Mouse (Mus musculus) heart, embryonic 16.5 days (tissue): ENCODE data around the gene Pithd1. TPM values are rescaled to one million over a fixed set of nuclear protein-coding genes. Genes with fewer than 3 reads are reported as not detected.

Experiments
- ATAC-seq: fragments of 200-750 bp; cut with Nextera tagmentation; replicated peaks from 2 replicates; pipeline ENCODE4 v1.8.0; 2017; ENCODE audit warnings: moderate number of reproducible peaks; ENCODE audit not compliant: insufficient read depth, low FRiP score; ENCODE audit errors: extremely low read depth
- H3K27ac ChIP-seq: fragments of 300-500 bp; sonication (generic); 2 replicates; pipeline ENCODE4 v1.5.1; 2014; ENCODE audit warnings: mild to moderate bottlenecking, low read length, control low read depth, moderate library complexity
- H3K27me3 ChIP-seq: fragments of 300-500 bp; sonication (generic); 2 replicates; pipeline ENCODE4 v1.6.1; 2014; ENCODE audit warnings: low read length, mixed read lengths; ENCODE audit not compliant: control insufficient read depth, insufficient read depth
- H3K36me3 ChIP-seq: fragments of 300-500 bp; sonication (generic); 2 replicates; pipeline ENCODE4 v1.6.1; 2014; ENCODE audit not compliant: control insufficient read depth, insufficient read depth
- H3K4me1 ChIP-seq: fragments of 300-500 bp; sonication (generic); 2 replicates; pipeline ENCODE4 v1.6.1; 2014; ENCODE audit warnings: low read length, mixed read lengths; ENCODE audit not compliant: control insufficient read depth, insufficient read depth
- H3K4me2 ChIP-seq: fragments of 300-500 bp; sonication (generic); 2 replicates; pipeline ENCODE4 v1.6.1; 2014; ENCODE audit warnings: low read depth, mild to moderate bottlenecking, control low read depth, low read length
- H3K4me3 ChIP-seq: fragments of 300-500 bp; sonication (generic); 2 replicates; pipeline ENCODE4 v1.5.1; 2014; ENCODE audit warnings: mild to moderate bottlenecking, control low read depth, low read length
- H3K9ac ChIP-seq: fragments of 300-500 bp; sonication (generic); 2 replicates; pipeline ENCODE4 v1.6.1; 2014; ENCODE audit warnings: low read length, control low read depth
- H3K9me3 ChIP-seq: fragments of 300-500 bp; sonication (generic); replicated peaks from 2 replicates; pipeline ENCODE4 v1.6.1; 2016; ENCODE audit warnings: low read length; ENCODE audit not compliant: control insufficient read depth
- WGBS: fragments of 180-500 bp; shearing (Covaris S2); extraction: QIAGEN DNeasy Blood & Tissue Kit; methylation state at CpG from one replicate; pipeline ENCODE4 v1.1.7; 2014; 5-methylcytosine and 5-hydroxymethylcytosine counted together
- polyA plus RNA-seq: library from polyadenylated mRNA; unstranded; fragments of >200 nt; fragmentation: Nextera tagmentation; extraction: Ambion mirVana; gene quantifications from 2 replicates; pipeline ENCODE4 v1.2.1, GENCODE M21; 2015

Gene Pithd1
- polyA plus RNA-seq, 1 experiment from 2014 or later = 64.5 TPM

GRCm38 (mm10) chr4:136004107-136004675 is 17.1 kb upstream of the Pithd1 start:
- Histone ChIP-seq H3K4me3 (no peak overlapping the region), H3K9me3 (no peaks in the 10 kb centered on the region), H3K36me3 (peaks cover 49% of the 10 kb centered on the region), H3K9ac (no peak overlapping the region), H3K4me1 (no peaks in the 10 kb centered on the region), H3K27ac (no peak overlapping the region), H3K27me3 (no peaks in the 10 kb centered on the region), H3K4me2 (no peak overlapping the region)
- ATAC-seq = no peak
- WGBS = 67% methylated on average over 5 of the region's 5 CpGs

GRCm38 (mm10) chr4:135995118-135995517 is 8.1 kb upstream of the Pithd1 start:
- ATAC-seq = no peak
- Histone ChIP-seq H3K27me3 (no peaks in the 10 kb centered on the region), H3K27ac (no peak overlapping the region), H3K9ac (no peak overlapping the region), H3K4me3 (no peak overlapping the region), H3K9me3 (peaks cover 10% of the 10 kb centered on the region), H3K36me3 (no peaks in the 10 kb centered on the region), H3K4me2 (no peak overlapping the region), H3K4me1 (no peaks in the 10 kb centered on the region)
- 78% methylated on average over 4 of the region's 4 CpGs for WGBS

GRCm38 (mm10) chr4:135993941-135994340 is 6.9 kb upstream of the Pithd1 start:
- ATAC-seq = no peak
- no peaks in the 10 kb centered on the region for H3K4me1 ChIP-seq
- H3K9ac ChIP-seq = no peak overlapping the region
- H3K4me3 ChIP-seq = no peak overlapping the region
- H3K4me2 ChIP-seq = no peak overlapping the region
- H3K27ac ChIP-seq = no peak overlapping the region
- 93% methylated on average over 6 of the region's 6 CpGs for WGBS
- no peaks in the 10 kb centered on the region for H3K36me3 ChIP-seq
- H3K9me3 ChIP-seq = peaks cover 10% of the 10 kb centered on the region
- H3K27me3 ChIP-seq = no peaks in the 10 kb centered on the region

DNA sequence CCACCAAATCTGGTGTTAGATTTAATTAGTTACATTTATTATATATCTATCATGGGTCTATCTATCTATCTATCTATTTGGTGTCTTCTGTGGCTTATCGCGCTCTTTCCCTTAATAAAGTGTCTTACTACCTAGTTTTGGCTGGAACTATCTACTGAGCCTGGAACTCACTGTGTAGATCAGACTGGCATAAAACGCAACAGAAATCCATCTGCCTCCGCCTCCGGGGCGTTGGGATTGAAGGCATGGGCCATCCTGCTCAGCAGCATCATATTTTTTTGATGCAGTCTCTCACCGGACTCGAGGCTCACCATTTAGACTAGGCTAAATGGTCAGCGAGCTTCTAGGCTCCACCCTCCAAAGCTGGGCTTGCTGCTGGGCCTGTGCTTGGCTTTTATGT is 650 bp upstream of the Pithd1 start:
- peaks cover 11% of the 10 kb centered on the region for H3K4me1 ChIP-seq
- H3K4me3 ChIP-seq = peak overlapping the region; percentile 97
- peak overlapping the region; percentile 96 for H3K4me2 ChIP-seq
- H3K27ac ChIP-seq = peak overlapping the region; percentile 83
- H3K36me3 ChIP-seq = peaks cover 8% of the 10 kb centered on the region
- no peaks in the 10 kb centered on the region for H3K27me3 ChIP-seq
- no peak for ATAC-seq
- WGBS = 71% methylated on average over 9 of the region's 9 CpGs
- no peaks in the 10 kb centered on the region; the same call in 1 of the 2 replicates for H3K9me3 ChIP-seq
- peak overlapping the region; percentile 97 for H3K9ac ChIP-seq

DNA sequence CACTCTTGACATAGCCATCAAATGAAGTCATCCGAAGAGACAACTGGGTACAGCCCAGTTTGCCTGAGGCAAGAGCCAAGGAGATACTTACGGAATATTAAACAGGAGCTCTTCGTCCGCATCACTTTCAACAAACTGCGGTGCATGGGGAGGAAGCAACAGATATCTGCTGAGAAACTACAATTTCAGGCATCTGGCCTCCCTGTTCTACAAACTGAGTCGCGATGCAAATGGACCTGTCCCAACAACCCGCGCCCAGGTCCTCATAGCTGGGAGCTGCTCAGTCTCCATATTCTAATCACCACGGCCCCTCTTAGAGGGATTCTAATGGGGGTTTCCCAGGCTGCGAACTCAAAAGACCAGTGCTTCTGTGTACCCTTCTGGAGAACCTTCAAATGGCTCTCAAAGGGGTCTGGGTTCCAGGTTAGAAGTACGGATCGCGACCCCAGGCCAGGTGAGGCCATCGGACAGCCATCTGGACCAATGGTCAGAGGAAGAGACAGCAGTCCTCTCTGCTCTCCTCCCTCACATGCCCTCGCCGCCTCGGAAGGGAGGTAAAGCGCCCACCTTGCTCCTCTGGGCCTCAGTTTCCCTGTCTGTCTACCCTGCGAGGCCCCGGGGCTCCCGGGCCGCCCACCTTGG is 642 bp downstream of the Pithd1 start:
- ATAC-seq = no peak
- H3K9me3 ChIP-seq = no peaks in the 10 kb centered on the region; the same call in 1 of the 2 replicates
- H3K4me1 ChIP-seq = peaks cover 11% of the 10 kb centered on the region
- no peaks in the 10 kb centered on the region for H3K27me3 ChIP-seq
- H3K4me2 ChIP-seq = peak overlapping the region; percentile 96
- peak overlapping the region; percentile 97 for H3K9ac ChIP-seq
- H3K27ac ChIP-seq = peak overlapping the region; percentile 43
- peak overlapping the region; percentile 97 for H3K4me3 ChIP-seq
- H3K36me3 ChIP-seq = peaks cover 8% of the 10 kb centered on the region
- 7% methylated on average over 23 of the region's 23 CpGs for WGBS

GRCm38 (mm10) chr4:135985769-135986168 is 1.3 kb downstream of the Pithd1 start:
- Histone ChIP-seq H3K27ac (no peak overlapping the region), H3K36me3 (peaks cover 8% of the 10 kb centered on the region), H3K27me3 (no peaks in the 10 kb centered on the region), H3K9ac (peak overlapping the region; percentile 97; the same call in 1 of the 2 replicates), H3K4me2 (peak overlapping the region; percentile 96), H3K4me1 (peaks cover 11% of the 10 kb centered on the region), H3K4me3 (peak overlapping the region; percentile 97), H3K9me3 (no peaks in the 10 kb centered on the region)
- no peak for ATAC-seq
- 83% methylated on average over 7 of the region's 7 CpGs for WGBS

DNA sequence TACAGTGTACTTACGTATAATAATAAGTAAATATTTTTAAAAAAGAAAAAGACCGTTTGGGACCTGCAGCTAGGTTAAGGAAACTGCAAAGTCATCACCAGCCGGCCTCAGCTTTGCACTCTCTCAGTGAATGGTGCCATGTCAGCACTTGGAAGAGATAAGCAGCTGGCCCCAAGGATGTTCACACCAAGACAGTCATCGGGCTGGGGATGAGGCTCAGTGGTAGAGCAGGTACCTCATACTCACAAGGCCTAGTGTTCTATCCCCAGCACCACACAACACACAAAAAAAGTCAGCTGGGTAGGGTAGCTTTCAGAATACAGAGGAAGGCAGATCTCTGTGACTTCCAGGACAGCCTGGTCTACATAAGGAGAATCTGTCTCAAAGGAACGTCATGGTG is 1.9 kb downstream of the Pithd1 start:
- no peak for ATAC-seq
- Histone ChIP-seq H3K27me3 (no peaks in the 10 kb centered on the region), H3K4me3 (no peak overlapping the region), H3K36me3 (peaks cover 8% of the 10 kb centered on the region), H3K27ac (no peak overlapping the region), H3K9me3 (no peaks in the 10 kb centered on the region), H3K4me1 (peaks cover 11% of the 10 kb centered on the region), H3K9ac (no peak overlapping the region), H3K4me2 (no peak overlapping the region)
- 82% methylated on average over 5 of the region's 5 CpGs for WGBS

GRCm38 (mm10) chr4:135984556-135984955 is 2.5 kb downstream of the Pithd1 start:
- ATAC-seq = no peak
- no peak overlapping the region for H3K9ac ChIP-seq
- no peak overlapping the region for H3K4me3 ChIP-seq
- peaks cover 8% of the 10 kb centered on the region for H3K36me3 ChIP-seq
- H3K27me3 ChIP-seq = no peaks in the 10 kb centered on the region
- WGBS = 79% methylated on average over 5 of the region's 5 CpGs
- no peak overlapping the region for H3K27ac ChIP-seq
- no peak overlapping the region for H3K4me2 ChIP-seq
- peaks cover 11% of the 10 kb centered on the region for H3K4me1 ChIP-seq
- no peaks in the 10 kb centered on the region for H3K9me3 ChIP-seq

- Histone ChIP-seq H3K4me1 (peaks cover 8% of the 10 kb centered on the region), H3K27ac (no peak overlapping the region), H3K4me3 (no peak overlapping the region), H3K4me2 (no peak overlapping the region), H3K36me3 (peaks cover 13% of the 10 kb centered on the region), H3K9me3 (no peaks in the 10 kb centered on the region), H3K9ac (no peak overlapping the region), H3K27me3 (no peaks in the 10 kb centered on the region)
- 68% methylated on average over 7 of the region's 7 CpGs for WGBS
- no peak for ATAC-seq
These were observed 5.5 kb downstream of the Pithd1 start for GRCm38 (mm10) chr4:135981524-135982063.
